Mouse (Mus musculus): ENCODE results near the gene Il5.
"Not testable (repeated sequence)": the region's sequence is repeated elsewhere in the genome, so short reads cannot be mapped to it uniquely, and the experiment has no call there.

Gene Il5

GRCm38 (mm10) chr11:53745260-53745659, 24.7 kb downstream of the Il5 start:
- DNase-seq (ENCODE audit: low spot score): no peak

GRCm38 (mm10) chr11:53747985-53748384, 27.4 kb downstream of the Il5 start:
- no peak for DNase-seq (ENCODE audit: low spot score)

DNA sequence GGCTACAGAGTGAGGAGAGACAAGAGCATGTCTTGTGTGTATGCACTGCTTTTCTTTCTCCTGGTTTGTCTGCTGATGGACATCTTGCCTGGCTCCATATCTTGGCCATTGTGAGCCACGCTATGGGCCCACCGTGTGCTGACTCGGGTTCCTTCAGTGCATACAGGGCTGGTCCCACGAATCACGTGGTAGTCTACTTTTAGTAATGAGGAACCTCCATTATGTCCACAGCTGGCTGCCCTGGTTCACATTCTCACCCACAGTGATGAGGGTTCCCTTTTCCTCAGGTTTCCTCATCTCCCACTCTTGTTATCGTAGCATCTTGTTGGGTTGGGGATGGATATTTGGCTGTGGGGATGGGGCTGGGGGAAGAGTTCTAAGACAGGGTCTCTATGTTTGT, 28.0 kb downstream of the Il5 start:
- no peak for DNase-seq (ENCODE audit: low spot score)

DNA sequence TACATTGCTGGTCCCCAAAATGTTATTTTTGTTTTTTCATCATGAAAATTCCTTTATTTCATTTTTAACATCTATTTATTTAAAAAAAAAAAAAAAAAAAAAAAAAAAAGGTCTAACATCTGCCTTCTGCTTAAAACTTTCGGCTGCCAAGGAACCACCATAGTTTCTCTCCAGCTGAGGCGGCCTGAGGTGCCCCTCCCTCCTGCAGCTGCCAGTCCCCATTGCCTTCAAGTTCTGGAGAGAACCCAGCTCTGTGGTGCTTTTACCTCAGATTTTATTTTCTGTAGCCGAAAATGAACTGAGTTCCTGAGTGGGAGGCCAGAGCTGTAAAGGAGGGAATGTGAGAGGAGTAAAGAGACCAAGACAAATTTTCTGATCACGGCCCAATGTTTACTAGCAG, 28.7 kb downstream of the Il5 start:
- DNase-seq (ENCODE audit: low spot score): no peak

GRCm38 (mm10) chr11:53749716-53750352, 29.2 kb downstream of the Il5 start:
- DNase-seq (ENCODE audit: low spot score): no peak

DNA sequence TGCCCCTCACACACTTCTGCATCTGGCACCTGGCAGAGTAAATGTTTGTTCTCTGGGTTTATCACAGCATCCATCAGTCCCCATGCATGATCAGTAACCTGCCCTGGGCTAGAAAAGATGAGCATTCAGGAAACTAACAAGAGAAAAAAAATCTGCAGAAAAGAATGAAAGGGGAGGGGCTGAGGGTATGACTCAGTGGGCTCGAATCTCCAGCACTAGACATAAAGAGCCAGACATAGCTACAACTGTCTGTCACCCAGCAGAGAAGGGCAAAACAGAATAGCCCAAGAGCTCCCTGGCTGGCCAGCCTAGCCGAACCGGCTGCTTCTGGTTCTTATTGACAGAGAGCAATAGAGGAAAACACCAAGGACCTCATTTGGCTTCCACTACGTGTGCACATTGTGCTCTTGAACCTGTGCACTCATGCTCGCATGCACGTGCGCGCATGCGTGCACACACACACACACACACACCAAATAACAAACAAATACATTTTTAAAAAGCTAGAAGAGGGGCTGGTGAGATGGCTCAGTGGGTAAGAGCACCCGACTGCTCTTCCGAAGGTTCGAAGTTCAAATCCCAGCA, 34.5 kb downstream of the Il5 start:
- no peak for DNase-seq (ENCODE audit: low spot score)

- no peak for DNase-seq (ENCODE audit: low spot score)
Measured at GRCm38 (mm10) chr11:53757612-53758011, 37.0 kb downstream of the Il5 start.

DNA sequence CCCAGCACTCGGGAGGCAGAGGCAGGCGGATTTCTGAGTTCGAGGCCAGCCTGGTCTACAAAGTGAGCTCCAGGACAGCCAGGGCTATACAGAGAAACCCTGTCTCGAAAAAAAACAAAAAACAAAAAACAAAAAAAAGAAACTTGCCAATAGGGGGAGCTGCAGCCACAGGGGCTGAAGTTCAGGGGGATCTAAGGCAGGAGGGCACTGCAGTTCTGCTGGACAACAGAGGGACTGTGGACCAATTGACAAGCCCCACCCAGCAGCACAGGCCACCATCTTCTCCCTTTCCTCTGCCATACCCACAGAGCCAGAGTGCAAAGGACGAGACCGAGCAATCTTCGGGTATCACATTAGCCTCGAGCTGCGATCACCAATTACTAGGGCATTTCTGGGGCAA, 37.4 kb downstream of the Il5 start:
- not testable (repeated sequence) for DNase-seq (ENCODE audit: low spot score)

GRCm38 (mm10) chr11:53758791-53759351, 38.3 kb downstream of the Il5 start:
- DNase-seq (ENCODE audit: low spot score): no peak

DNA sequence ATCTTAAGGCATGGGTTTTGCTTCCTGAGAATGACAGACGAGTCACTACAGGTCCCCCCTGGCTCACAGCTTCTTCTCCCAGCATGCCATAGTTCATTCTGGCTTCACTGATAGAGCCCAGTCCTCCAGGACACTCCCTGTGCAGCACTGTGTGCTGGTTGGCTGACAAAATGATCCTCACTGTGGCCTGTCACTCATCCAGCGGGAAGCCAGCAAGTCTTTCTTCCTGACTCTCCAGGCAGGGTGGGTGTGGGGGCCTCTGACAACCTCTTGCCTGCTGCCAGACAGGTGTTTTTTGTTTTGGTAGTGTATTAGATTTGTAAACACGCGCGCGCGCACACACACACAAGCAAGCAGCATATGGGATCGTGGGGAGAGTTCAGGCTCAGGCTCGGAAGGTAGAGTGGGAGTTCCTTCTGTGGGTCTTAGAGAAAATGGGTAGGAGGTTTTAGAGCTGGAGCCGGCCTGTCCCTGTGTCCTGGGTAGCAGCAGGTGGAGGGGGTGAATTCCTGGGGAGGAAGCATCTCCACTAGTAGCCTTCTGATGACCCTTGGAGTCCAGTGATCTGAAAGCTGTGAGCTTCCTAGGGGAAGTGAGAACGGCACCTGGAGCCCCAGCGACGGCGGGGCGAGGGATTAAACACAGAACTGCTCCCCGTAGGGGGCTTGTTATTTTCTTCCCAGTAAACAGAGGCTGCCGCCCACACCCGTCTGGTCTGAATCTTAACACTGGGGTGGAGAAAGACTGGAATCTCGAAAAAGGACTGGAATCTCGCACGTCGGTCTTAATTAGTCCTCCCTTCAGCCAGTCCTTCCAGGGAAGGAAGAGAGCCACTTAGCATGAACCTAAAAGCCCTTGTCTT, 39.2 kb downstream of the Il5 start:
- DNase-seq (ENCODE audit: low spot score): no peak

DNA sequence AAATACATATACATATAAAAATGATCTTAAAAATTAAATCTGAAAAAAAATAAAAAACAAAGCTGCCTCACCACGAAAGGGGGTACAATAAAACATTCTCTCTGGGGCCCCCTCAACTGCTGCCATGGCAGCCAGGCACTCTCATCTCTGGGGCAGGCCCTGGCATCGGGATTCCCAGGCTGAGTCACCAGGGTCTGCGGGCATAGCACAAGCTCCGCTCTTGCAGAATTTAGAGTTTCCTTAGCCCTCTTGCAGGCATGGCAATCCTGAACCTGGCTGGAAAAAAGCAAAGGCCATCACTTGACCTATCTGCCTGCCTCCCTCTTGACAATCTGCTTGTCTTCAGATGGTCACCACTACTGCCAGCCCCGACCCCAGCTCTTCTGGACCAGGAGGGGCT, 40.7 kb downstream of the Il5 start:
- no peak for DNase-seq (ENCODE audit: low spot score)

- no peak for DNase-seq (ENCODE audit: low spot score)
Measured at GRCm38 (mm10) chr11:53761822-53762221, 41.2 kb downstream of the Il5 start.

- DNase-seq (ENCODE audit: low spot score): no peak
Measured at GRCm38 (mm10) chr11:53762426-53762825, 41.8 kb downstream of the Il5 start.

DNA sequence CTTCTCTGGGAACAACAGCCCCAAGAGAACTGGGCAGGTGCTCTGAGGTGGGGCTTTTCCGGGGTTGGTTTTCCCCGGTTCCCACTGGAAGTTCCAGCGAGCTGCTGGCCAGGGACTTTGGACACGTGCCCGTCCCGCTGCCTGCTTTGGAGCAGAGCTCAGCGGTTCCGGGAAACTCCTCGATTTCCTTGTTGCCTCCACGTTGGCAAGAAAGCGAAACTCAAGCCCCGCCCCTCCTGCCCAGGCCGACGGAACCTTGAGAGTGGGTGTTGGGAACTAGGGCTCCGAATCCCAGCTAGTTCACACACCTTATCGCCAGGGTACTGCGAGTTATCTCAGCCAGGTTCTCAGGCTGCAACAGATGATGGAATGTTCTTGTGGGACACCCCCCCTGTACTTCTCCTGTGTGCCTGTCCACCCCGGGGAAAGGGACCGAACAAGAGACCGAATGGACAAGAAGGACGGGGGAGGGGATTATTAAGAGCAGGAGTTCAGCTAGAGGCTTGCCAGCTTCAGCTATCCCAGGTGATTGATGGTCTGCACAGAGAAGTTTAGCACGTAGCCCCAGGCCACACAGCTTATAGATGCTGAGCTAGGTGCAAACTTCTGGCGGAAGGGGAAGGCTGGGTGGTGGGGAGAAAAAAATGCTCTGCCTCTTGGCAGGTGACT, 42.4 kb downstream of the Il5 start:
- peak; percentile 31 for DNase-seq (ENCODE audit: low spot score)

- peak; percentile 49 for DNase-seq (ENCODE audit: low spot score)
Measured at GRCm38 (mm10) chr11:53763496-53764140, 43.0 kb downstream of the Il5 start.

DNA sequence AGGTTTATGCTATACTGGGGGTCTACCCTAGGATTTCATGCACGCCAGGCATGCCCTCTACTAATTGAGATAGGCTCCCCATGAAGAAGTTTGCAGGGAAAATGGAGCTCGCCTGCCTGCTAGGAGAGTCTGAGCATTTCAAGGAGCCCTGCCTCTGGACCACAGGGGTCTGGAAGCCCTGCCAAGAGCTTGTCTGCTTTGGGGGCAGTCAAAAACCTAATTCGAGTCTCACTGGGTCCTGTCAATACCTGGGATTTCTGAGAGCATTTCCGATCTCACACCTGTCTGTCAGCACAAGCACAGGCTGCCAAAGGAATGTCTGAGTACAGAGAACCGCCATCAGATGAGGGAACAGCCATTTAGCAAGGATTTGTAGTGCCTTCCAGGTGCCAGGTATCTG, 44.0 kb downstream of the Il5 start:
- no peak for DNase-seq (ENCODE audit: low spot score)

GRCm38 (mm10) chr11:53768422-53769184, 48.0 kb downstream of the Il5 start:
- DNase-seq (ENCODE audit: low spot score): no peak

- no peak for DNase-seq (ENCODE audit: low spot score)
Measured at GRCm38 (mm10) chr11:53769185-53769576, 48.6 kb downstream of the Il5 start.

DNA sequence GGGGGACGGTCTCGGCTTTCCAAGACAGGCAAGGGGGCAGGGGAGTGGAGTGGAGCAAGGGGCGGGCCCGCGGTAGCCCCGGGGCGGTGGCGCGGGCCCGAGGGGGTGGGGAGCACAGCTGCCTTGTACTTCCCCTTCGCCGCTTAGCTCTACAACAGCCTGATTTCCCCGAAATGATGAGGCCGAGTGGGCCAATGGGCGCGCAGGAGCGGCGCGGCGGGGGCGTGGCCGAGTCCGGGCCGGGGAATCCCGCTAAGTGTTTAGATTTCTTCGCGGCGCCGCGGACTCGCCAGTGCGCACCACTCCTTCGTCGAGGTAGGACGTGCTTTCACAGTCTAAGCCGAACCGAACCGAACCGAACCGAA, 49.1 kb downstream of the Il5 start, which contains the start of gene Irf1:
Irf1 (plus strand) TSS at position 255 of the 365 bp plus-strand sequence.
- DNase-seq (ENCODE audit: low spot score): peak; percentile 79

DNA sequence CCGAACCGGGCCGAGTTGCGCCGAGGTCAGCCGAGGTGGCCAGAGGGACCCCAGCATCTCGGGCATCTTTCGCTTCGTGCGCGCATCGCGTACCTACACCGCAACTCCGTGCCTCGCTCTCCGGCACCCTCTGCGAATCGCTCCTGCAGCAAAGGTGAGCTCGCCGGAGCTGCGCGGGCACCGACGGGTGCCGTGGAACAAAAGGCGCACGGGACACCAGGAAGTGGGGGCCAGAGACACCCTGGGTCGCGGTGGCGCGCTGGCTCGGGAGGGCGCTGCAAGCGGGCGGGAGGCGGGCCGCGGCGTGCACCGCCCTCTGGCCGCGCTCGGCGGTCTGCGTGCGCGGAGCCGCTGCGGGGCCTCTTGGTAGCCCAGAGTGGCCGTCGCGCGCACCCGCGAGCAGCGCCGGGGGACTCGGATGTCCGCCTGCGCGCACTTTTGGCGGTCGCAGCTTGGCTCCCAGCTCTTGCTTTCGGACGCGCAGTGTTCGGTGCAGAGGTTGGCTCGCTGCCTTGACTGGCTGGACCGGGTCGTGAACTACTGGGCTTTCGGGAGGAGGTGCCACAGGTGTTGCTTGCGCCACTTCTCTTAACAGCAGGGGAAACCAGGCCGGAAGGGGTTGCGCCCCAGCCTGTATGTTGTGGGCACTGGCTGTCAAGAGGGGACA, 49.7 kb downstream of the Il5 start:
- DNase-seq (ENCODE audit: low spot score): no peak

Data from c-Kit-positive CD71-positive TER-119-positive erythroid progenitor cells, embryonic 14.5 days (primary cell).